Mouse (Mus musculus): ENCODE measurements around the gene Hpca.

The Hpca gene

DNA sequence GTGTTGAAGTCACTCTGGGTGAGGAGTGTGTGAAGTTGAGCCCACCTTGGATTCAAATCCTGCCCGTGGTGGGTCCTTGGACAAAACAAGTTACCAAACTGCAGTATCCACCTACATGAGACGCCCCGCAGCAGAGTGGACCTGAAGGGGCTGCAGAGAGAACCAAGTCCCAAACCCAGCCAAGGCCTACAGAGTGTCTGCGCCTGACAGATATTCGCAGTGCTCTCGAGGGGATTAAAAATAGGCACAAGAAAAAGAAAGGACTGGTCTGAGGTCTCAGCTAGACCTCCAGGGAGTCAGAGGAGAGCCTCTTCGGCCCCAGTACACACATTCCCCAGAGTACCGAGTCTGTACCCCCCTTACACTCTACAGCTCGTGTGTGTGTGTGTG lies 14.3 kb upstream of the Hpca start:
- DNase-seq: peak in 1 of 2 experiments; percentile 31

DNA sequence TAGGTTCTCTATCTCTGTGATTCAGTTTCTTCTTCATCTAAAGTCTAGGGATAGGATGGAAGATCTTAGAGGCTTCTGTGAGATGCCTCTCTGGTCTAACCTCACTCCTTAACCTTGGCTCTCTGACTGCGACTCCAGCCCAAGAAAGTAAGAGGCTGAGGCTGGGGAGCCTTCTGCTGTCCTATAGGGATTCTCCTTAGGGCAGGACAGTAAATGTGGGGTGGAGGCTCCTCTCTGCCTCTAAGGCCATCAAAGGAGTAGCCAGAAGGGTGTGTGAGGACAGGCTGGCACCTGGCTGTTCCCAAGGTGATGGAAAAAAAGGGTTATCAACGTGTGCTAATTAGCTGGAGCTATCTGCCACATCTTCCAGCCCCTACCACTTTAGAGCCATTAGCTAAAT lies 13.8 kb upstream of the Hpca start:
- peak in 1 of 2 experiments; percentile 9 for DNase-seq

DNA sequence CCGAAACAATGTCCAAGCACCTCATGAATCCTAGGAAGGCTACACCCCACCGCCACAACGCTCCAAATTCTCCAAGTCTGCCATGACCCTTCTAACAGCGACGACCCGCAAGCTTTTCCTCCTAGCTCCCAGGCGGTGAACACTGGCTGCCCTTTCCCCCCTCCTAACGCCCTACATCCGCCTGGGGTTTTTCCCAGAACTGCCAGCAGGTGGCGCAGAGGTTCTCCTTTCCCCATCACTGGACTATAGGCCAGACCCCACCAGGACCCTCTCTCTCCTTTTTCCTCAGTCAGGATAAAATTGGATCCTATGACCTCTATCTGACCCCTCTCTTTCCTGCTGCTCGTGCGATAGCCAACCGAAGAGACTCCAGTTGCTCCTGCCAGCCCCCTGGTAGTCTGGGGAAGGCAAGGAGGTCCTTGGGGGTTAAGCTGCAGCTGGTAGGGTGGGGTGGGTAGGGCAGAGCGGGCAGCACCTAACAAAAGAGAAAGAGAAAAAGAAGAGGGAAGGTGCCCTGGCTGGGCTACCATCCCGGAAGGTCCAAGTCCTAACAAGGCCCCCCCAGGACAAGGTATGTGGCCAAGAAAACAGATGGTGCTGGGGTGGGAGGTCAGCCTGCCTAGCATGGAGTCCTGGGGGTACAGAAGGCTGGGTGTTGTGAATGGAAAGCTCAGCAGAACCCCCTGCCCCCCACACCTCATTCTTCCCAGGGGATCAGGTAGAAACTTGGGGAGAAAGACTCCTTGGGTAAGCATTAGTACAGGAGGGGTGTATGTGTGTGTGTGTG lies 13.2 kb upstream of the Hpca start:
- DNase-seq: peak; percentile 88

DNA sequence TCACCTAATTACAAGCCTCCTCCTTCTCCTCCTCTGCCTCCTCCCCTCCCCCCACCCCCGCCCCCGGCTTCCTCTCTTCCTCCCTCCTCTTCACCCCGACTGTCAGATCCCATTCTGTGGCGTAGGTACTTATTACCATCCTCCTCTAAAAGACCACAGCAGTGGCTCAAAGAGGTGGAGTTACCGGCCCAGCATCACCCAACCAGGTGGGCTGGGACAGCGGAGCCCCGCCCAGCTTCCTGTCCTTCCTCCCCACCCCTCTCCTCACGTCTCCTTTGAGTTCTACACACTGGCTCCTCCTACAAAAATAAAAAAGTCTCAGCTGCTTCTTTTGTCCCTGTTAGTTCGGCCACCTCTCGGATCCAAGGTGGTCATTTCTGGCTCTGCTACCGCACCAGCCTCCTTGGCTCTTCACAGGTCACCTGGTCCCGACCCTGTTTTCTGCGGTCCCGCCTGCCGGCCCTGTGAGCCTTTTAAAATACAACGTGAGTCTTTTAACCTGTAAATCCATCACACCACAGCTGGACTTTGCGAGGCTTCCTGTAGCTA lies 9.0 kb upstream of the Hpca start:
- DNase-seq: no peak

DNA sequence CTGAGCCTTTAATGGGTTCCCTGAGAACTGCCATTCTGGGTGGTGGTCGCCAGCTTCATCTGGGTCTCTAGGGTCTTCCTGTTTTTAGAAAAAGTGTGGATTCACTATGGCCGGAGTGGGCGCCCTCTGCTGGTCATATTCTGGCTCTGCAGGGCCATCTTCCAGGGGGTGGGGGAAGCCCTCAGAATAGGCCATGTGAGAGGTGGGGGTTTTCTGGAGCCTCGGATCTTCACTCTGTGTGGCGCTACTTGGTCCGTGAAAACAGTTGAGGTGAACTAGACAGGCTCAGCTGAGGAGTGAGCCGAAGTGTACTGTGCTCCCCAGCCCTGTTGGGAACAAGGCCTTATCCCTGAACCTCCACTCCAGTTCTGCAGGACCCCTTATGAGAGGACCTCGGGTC lies 8.3 kb upstream of the Hpca start:
- peak; percentile 47 to 57 for DNase-seq

DNA sequence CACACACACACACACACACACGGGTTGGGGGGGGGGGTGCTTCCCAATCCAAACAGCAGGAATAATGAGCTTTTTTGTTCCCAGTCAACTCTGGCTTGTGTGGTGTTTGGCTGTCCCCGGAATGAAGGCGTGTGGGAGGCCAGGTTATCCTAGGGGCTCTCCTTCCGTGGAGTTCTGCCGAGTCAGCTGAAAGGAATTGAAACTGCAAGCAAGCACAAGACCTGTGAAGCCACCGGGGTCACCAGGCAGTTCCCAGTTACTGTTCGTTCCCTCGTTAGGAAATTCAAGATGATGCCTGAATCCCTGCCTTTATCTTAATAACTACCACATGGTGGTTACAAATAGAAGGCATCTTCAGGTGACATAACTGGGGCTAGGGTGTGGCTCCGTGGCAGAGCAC lies 7.6 kb upstream of the Hpca start:
- DNase-seq: no peak

DNA sequence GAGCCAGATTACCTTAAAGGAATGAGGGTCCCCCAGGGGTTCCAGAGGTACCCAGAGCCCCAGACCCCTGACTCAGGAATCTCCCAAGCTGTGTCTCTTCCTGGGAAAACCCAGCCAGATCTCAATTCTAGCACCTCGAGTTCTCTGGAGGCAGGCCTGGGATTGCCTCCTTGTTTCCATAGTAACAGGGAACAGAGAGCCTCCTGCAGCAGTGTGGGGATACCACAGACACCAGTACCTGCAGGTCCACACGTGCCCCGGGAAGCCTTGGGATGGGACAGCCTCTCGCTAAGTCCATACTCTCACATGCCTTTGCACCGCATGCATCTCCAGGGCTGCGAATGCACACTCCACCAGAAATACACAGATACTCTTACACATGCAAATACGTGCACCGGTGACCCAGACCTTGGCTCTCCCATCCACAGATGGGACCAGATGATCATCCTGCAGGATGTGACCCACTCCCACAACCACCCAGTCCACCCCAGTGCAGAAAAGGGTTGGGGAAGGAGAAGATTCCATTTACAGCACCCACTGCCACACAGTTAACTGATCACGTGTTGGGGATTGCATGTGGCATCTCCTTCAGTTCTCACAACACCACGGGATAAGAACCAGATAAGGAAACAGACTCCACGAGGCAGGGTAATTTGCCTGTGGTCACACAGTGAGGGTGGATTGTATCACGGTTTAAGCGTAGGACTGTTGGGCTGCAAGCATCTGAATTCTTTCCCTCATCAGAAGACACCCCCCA lies 6.9 kb upstream of the Hpca start:
- DNase-seq: no peak

DNA sequence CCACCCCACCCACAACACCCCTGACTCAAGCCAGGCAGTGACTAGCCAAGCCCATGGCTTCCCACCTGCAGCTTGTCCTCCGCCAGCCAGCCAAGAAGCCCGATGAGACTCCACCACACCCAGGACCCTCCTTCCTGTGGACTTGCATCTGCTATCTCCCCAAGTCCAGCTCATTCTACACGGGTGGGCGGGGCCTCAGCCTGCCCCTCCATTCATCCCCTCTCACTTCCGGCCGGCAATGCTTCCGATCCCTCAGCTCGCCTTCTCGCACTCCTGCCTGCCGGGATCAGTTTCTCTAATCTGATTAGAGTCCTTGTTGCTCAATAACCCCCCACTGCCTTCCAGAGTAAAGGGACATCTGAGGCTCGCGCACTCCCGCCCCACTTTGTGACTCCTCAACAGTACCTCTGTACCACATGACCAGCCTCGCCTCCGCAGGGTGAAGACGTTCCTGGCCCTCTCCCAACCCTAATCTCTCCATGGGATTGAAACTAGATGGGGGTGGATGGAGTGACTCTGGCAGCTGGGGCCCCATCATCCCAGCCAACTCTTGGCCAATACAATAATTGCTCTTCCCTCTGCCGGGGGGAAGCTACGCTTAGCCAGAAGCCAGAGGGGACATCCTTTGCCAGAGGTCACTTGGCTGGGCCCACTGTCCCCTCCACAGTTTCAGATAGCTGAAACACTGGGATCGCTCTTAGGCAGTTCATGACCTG lies 4.1 kb upstream of the Hpca start:
- DNase-seq: peak in 1 of 2 experiments; percentile 7

DNA sequence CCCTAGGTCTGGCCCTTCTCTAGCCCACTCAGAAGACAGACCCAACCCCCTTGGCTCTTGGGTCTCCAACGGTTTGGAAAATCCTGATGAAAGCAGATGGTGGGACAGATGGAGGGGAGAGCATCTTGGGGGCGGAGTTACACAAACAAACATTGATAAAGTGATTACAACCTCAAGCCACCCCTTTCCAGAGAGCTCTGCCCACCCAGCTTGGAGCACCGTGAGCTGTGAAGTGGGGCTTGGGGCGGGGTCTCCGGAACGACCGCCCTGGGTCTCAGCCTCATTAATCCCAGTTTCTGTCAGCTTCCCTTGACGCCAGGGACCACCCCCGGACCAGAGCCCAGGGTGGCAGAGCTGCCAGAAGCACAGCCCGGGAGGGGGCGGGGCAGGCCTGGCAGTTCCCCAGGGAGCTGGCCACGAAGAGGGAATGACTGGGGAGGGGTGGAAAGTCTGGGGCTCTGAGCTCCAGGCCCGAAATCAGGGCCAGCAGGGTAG lies 2.9 kb upstream of the Hpca start:
- peak in 1 of 2 experiments; percentile 36 for DNase-seq

DNA sequence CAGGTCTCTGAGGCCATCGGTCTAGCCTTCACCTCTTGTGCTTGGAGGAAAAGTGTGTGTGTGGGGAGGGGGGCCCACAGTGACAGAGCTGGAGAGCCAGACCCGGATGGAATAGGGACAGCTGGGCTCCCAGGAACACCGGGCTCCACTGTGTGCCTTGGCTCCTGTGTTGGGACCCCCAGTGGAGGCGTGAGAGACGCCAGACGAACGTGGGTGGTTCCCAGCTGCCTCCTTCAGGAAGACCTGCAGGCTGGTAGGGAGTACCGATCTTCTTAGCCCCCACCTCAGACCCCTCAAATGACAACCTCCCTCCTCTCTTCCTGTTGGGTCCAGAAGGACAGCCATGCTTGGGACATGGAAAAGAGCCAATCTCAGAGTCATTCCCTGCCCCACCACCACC lies 883 bp upstream of the Hpca start:
- peak in 1 of 2 experiments; percentile 7 for DNase-seq

DNA sequence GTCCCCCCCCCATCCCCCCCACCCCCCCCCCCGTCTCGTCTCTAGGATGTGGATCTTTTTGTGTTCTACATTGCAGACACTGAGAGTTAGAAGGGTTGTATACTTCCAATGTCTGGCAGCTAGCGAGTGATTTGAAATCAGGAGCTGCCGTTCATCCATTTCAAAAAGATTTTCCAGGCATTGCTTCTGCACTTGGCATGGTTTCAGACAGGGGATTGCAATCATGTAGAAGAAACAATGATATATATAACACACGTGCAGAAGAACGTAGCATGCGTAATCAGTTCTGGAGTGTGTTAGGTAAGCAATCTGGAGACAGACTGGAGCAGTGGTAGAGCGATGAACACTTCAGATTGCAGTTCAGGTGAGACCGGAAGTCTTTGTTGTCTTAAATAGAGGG lies 271 bp upstream of the Hpca start:
- no peak for DNase-seq

DNA sequence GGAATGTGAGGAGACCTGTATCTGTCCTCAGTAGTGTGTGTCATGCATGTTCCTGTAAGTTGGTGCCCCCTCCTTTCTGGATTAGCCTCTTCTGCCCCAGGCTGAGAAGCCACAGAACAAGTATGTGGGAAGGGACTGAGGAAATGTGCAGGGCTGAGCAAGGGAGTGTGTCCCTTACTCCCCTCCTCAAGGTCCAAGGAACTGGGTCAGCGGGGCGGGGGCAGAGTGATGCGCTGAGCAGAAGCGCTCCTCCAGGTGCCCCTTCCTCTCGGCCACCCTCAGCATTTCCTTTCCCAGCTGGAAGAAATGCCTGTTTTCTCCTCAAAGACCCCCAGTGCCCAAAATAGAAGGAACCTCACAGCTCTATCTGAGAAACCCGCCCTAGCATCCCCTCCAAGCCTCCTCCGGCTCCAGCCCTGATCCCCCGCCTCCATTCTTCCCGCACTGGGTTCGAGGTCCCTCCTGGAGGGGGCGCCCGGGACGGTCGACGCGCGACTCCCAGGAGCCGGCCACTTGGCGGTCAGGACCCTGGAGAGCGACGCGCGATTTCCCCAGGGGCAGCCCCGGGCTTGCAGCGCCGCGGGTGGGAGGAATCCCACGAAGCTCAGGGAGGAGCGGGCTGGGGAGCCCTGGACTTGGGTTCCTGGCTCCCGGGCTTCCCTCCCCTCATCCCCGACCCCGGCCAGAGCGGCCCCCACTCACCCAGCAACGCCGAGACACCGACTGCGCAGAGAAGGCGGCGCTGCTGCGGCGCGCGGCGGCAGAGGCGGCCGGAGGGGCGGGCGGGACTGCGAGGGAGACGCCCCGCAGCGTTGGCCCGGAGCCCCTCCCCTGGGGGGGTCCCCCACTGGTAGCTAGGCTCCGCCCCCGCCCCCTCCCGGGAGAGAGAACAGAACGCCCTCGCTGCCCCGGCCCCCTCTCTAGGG lies 1.1 kb downstream of the Hpca start:
- peak in 1 of 2 experiments; percentile 44 for DNase-seq

DNA sequence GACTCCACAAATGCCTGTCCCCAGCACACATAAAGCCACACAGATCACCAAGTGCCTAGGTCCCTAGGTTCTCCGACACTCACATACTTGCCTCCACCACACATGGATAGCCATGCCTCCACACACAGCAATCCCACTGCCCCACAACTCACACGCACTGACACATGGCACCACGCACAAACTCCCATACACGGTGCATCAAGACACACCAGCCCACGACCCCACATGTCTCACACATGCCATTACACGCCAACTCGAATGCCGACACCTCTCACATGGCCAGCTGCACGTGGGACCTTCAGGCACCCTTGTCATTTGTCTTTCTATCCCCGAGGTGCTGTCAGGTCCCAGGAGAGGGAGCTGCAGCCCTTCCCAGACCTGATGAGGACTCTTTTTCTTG lies 2.1 kb downstream of the Hpca start:
- DNase-seq: peak in 1 of 2 experiments; percentile 1

DNA sequence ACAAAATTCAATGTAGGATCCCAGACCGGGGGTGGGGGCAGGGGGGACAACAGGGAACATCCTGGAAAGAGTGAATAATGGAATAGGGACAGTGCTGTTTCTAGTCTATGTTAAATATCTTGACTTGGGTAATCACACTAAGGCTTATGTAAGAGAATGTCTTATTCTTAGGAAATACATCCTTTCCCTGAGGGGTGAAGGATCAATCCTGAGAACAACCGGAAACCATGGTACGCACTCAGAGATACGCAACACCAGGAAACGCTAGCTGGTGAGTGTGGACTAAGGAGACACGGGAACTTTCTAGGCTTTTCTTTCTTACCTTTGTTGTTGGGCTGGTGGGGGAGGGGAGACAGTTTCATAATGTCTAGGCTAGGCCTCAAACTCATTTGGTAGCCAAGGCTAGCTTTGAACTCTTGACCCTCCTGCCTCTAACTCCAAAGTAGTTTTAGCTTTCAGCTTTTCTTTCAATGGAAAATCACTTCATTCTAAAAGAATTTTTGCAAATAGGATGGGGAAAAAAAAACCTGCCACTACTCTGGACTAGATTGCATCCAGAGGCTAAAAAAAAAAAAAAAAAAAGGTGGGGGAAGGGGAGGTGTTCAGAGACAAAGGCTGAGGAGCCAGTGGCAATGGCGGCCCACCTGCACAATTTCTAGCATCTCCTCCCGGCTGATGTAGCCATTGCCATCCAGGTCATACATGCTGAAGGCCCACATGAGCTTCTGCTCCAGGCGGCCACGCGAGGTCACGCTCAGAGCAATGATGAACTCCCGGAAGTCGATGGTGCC lies 3.9 kb downstream of the Hpca start:
- peak in 1 of 2 experiments; percentile 2 for DNase-seq

DNA sequence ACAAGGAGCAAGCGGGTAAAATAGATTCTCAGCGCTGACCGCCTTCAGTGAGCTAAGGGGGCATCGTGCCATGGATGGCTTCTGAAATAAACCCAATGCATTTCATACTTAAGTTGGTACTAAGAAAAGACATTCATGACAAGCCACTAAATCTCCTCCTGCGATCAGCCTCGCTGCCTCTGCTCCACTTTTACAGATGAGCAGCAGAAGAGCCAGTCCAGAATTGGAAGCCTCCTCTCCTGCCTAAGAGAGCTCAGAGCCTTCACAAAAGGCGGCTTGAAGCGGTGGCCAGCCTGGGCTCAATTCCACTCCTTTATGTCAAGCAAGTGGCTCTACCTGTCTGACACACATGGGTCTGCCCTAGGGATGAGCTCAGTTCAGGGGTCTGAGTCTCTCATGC lies 5.1 kb downstream of the Hpca start:
- DNase-seq: no peak

DNA sequence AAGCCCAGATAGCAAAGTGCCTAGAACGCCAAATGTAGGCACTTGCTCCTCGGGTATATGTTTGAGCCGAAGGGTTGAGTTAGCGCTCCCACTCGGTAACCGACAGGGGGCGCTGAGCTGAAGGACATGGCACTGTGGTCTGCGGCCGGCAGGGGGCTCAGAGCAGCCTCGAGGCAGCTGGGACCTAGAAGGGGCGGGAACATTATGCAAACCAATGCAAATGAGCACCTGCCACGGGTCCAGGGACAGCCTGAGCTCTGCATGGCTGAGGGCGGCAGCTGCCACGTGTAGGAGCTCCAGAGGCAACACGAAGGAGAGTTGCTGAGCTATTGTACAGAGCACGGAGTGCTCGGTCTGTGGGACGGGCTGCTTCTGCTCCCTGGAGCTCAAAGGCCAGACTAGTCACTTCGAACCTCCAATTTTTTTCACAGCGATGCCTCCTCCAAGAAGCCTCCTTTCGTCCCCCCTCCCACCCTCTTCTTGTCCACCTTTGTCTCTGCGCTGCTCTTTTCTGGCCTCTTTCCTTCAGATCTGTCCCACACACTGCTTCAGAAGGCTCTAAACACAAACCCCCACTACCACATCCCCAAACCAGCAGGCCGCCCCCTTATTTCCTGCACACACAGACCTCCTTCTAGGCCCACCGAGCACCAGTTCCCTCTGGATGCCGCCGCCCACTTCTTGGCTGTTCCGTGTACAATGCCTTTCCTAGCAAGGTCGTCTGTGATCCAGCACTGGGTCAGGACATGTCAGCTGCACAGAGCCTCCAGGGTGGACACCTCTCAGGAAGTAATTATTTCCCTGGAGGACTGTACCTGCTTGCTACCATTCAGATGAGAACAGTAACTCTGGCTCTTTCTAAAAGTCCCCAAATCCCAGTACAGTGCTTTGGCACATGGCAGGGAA lies 8.5 kb downstream of the Hpca start:
- peak; percentile 83 to 89 for DNase-seq

DNA sequence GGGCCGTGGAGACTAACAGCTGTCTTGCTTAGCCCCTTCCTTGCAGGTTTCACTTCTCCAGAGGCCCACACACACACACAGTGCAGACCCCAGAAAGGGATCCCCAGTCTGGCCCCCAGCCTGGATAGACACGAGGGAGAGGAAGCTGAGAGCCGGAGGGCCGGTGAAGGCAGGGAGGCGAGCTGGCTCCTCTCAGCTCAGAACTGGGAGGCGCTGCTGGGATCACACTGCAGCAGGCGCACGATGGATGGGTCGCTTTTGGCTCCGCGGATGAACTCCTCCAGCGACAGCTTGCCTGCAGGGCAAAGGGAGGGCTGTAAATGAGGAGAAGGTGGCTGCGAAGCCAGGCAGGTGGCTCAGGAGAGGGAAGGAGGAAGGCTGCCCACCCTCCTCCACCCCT lies 9.6 kb downstream of the Hpca start:
- no peak for DNase-seq

DNA sequence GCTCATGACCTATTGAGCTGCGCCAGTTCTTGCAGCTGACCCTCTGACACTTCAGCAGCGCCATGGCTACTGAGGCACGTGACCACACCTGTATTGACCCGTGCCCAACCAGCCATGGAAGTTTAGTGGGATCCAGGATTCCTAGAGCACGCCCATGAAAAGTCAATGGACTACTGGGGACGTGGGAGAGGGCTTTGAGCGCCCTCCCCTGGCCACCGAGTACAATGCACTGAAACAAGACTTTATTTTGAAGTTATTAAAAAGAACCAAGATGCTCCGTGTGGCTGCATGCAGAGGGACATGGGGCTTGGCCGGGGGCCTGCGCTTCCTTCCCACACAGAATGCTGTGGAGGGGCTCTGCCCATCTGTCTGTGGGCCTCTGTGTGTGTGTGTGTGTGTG lies 10.5 kb downstream of the Hpca start:
- no peak for DNase-seq

DNA sequence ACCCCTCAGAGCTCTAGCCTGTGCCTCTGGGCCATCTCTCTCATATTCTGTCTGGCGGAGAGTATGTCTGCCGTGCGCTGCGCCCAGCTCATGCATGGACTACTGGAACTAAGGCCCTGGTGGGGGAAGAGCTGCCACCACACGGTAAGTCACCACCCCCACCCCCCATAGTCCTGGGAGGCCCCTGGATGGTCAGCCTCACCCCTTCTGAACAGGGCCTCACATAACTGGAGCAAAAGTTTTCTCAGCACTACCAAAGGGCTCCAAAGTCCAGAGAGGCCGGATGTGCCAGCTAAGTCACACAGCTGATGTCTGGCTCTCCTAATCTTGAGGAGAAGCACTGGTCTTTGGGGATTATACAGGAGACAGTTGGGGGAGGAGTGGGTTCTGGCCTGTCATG lies 11.0 kb downstream of the Hpca start:
- no peak for DNase-seq

DNA sequence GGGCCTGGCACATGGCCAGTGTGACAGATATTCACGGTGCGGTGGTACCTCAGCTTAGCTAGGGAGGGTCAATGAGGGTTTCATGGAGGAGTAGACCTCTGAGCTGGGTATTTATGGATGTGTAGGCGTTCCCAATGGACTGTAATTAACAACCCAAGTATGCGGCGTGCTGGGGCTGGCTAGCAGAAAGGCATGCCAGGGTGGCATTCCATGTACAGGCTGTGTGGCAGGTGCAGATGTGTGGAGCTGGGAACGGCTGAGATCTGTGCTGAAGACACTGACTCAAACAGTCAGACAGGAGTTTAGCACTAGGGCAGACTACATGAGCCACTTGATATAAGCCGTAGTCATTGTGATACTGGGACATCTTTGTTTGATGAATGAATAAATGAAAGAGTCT lies 13.2 kb downstream of the Hpca start:
- no peak for DNase-seq

All from cerebellum, postnatal 36 days (tissue).